Mouse (Mus musculus): ENCODE measurements at regions not wholly inside any gene's neighbourhood (a gene's known extent, or its start where the extent isn't known, plus 50 kb on each side); places are given as distances from the start of the nearest gene placed in this dataset.
"Not testable (repeated sequence)": the region's sequence is repeated elsewhere in the genome, so short reads cannot be mapped to it uniquely, and the experiment has no call there.

DNA sequence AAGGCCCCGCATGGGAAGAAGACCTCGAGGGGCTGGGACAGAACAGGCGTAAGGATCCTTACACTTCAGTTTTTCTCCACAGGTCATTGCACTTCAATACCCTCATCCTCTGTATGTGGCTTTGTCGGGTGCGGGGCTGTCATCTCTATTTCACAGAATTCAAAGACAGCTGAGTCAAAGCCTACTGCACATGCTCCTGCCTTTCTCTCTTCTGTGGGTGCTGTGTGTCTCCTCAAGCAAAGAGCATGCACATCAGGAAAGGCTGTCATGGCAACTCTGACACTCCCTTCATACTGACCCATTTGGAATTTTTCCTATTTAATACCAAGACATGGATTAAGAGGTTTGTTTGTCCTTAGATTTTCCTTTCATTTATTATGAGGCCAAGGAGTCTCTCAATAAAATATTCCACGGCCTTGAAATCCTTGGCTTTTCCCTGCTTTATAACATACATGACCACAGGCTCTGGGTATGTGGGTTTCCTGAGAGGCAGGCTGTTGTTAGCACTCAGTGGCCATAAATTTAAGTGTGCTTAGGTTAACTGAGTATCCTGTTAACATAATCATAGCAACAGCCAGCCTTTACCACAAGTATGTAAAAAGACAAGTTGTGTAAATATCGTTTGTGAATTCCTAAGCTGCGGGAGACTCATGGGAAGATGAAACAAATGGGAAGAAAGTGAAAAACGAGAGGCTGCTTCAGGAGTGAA, 574.5 kb downstream of the Dcdc2c start:
- no peak for DNase-seq (ENCODE audit: low spot score in 2 of 2)

DNA sequence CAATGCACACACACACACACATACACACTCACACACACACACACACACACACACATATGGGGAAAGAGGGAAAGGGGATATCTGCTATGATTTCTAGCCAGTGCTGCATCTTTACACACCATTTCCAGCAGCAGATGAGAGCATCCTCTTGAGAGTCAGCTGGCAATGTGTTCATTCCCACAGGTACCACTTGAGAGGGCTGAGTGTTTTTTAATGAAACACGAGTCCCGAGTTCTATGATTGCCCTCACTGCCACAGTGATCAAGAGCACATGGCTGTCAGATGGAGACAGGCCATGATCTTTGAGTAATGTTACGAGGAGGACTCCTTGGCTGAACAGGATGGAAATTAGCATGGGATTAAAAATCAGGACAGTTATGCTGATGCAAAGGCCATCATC, 589.3 kb downstream of the Dcdc2c start:
- DNase-seq (ENCODE audit: low spot score in 2 of 2) = no peak

DNA sequence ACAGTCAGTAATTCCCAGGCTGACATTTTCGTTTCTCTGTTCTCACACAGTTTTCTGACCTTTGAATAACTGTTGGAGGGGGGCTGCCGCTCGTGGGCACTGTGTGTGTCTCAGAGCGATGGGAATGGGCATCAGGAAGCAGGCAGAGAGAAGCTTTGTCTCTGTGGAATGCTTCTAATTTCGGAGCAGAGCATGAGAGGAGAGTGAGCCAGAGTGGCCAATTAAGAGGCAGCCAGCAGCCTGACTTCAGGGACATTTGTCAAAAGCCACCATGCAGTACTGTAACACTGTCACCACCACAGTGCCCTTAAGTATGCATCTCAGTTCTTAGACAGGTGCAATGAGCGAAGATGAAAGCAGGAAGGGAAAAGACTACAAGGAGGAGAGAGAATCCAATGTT, 592.1 kb downstream of the Dcdc2c start:
- DNase-seq (ENCODE audit: low spot score in 2 of 2) = no peak

DNA sequence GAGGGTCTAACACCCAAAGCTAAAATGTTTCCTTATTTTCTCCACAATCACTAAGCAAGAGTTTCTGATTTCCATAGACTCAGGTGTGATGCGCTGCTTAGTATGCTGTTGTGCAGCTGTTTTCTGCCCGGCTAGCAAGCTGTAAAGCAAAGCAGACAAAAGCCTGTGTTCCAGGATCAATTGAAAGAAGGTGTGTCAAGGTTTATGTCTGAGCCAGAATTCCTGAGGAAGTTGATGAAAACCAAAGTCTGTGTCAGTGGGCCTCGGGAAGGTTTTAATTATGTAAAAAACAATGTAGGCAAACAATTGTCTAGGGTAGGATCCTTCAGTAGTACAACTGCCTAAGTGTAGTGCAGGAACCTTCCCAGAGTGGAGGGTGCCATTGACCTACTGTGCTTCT, 604.6 kb downstream of the Dcdc2c start:
- DNase-seq (ENCODE audit: low spot score in 2 of 2) = no peak

DNA sequence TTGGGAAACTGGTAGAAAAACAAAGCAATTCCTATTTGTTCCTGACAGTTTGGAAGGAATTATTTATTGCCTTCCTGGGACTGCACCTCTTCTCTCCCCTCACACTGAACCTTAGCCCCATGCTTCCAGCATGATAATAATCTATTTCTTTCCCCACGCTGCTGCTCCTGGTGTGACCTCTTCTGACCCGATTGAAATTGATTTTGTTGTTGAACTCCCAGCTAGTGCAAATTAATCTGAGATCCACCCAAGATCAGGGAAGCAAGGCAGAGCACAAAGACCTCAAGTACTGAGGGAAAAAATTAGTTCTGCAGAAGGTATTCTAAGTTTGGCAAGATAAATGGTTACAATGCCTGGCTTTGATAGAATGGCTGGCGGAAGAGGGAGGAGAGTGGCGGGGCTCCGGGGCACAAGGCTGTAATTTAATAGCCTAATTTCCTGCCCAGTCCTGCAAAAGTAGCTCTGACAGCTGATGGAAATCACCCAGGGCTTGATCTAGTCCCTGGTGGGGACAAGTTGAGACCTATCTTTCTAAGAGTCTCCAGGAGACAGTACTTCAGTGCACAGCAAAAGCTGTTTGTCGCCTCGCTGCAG, 604.6 kb upstream of the Sox11 start:
- DNase-seq (ENCODE audit: low spot score in 2 of 2) = no peak

DNA sequence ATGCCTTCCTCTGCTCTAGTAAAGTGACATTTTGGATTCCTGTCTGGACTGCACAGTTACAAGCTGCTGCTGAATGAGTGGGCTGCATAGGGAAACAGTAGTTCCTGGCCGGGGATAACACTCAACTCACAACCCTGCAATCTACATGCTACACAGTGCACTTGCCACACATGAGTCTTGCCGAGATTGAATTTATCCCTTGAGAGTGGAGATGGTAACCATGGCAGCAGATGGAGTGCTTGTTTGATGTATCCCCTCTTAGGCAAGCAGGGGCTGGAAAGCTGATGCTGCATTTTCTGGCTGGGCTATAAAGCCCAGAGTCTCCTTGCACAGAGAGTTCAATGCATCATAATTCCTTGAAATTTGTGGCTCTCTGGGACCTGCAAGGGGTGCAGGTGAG, 603.0 kb upstream of the Sox11 start:
- no peak for DNase-seq (ENCODE audit: low spot score in 2 of 2)

DNA sequence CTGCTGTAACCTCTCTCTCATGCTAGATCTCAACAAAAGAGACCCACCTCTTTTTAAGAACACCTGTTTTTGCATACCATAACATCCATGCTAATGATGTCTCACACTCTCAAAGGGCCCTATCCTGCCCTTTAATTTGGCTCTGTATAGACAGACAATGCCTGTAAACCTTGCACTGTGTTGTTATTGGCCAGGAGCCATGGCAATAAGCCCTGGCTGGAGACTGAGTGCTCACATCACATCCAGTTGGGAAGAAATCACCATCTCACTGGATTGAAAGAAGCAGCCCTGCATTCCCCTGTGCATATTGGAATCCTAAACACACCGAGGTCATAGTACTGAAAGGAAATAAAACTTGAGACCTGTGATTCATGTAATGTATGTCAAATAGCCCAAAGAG, 598.7 kb upstream of the Sox11 start:
- DNase-seq (ENCODE audit: low spot score in 2 of 2) = no peak

DNA sequence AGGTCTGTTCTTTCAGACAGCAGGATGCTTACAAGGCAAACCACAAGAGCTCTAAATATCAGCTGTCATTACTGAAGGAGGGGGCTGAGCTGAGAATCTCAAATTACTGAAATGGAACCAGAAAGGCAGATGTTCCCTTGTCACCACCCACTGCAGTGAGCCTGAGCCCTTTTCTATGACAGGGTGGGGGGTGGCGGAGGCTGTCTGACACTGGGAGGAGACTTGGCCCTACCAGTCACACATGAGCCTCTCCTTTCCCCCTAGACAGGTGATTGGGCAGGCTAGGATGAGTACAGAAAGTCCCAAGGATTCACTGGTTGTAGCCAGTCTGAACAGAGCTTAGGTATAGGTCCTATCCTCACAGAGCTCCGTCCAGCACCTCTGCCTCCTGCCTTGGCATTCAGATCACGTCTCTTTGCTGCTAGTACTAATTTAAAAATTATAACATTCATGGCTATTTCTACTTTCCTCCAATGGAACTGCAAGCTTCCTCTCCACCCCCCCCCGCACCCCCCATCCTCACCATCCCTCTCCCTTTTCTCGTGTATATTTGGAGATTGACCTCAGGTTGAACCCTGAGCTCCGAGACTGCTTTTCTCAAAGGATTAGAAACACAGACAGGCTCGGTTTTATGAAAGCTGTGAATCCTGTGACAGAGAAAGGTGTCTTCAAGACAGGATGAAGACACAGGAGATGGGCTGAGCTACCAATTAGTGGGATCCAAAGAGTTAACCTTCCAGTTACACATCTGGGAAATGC, 590.2 kb upstream of the Sox11 start:
- peak in 1 of 2 experiments; percentile 50 for DNase-seq (ENCODE audit: low spot score in 2 of 2)

DNA sequence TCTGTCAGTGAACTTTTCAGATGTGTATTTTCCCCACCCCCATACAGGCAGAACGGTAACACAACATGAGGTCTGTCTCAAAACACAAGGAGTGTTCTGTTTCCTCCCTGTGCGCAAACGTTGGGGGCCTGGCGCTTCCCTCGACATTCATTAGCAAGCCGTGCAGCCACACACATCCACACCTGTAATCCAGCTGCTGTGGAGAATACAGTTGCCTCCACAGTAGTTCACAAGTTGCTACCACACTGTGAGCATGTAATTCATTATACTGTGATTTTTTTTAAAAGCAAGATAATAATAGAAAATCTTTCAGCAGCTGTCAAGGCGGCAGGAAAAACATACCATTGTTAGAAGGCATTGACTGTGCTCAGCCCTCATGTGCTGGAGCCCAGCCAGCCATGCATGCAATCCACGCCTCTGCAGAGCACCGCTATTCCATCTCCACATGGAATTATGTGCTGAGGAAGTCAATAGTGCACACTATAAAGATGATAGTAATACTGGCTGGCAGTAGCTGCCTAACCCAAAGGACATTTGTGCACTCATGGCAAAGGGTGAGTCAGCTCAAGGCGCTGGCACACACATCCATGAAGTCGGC, 586.1 kb upstream of the Sox11 start:
- no peak for DNase-seq (ENCODE audit: low spot score in 2 of 2)

DNA sequence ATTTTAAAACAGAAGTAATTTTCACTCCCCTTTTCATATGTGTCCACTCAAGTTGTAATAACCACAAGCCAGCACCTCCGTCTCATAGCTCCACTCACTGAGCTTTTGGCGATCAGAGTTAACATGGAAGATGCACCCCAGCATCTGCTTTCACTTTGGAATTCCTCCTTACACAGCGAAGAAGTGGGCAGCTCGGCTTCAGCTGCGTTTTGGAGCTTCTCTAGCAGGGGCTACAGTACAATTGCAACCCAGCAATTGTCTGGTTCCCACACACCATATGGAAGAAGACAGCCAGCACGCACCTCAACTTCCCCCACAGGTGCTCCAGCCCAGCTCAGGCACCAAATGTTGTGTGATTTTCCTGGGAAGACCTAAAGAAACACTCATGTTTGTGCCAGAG, 584.4 kb upstream of the Sox11 start:
- DNase-seq (ENCODE audit: low spot score in 2 of 2) = peak in 1 of 2 experiments; percentile 13

DNA sequence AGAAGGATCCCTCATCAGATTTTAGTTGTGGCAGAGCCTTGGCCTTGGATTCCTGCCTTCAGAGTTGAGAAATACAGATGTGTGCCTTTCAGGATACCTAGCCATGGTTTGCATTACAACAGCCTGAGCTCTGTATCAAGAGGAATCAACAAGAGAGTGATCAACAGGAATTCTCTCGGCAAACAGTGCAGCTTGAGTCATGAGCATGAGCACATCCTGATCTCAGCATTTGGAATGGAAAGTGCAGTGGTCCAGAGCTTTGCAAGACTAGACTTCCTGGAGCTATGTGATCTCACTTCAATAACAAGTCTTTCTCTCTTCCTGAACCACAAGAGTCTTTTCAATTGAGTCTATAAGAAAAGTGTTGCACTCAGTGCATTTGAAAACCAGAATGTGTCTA, 578.2 kb upstream of the Sox11 start:
- no peak for DNase-seq (ENCODE audit: low spot score in 2 of 2)

DNA sequence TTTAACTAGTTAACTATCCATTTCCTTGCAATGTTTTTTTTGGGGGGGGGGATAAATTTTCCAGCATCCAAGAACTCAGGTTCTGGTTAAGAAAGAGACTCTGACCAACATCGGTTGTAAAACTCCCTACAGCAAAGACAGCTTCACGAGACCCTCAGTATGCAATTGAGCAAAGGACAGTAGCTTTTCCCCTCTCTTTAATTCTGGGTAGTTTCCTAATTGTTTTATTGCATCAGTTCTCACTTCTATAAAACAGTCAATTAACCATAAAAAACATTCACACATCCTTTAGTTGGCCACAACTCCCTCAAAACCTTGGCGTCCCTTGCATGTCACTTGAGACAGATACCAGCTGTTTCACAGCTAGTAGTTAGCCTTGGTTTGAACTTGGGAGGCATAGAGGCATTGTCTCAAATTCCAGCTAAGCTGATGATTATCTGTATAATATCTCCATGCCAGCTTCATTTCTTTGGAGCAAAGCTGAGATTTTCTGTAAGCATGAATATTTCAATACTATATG, 574.1 kb upstream of the Sox11 start:
- DNase-seq (ENCODE audit: low spot score in 2 of 2) = no peak

DNA sequence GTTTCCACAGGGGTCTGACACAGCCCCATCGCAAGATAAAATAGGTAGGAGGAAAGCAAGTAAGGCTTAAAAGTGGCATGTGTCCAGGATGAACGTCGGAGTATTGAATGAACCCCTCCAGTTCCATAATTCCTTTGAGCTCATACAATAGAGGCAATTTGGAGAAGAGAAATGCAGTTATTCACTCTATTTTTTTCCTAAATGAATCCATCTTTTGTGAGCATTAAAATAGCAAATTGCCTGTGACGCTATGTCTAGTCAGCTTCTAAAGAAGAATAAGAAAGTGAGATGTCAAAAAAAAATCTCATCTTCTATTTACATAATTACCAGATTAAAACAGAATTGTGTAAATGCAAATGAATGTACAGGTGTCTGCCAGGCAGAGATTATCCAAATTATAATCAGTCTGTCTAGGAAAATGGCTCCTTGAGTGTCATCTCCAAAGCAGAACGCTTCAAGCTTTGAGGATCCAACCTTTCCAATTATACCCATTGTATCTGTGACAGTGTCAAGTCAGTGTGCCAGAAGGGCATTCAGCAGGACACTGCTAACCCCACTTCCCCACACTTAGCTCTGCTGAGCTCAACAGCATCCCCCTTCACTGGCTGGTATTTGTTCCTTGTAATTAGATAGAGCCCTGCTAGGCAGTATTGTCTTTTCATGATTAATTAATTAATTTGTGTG, 567.2 kb upstream of the Sox11 start:
- no peak for DNase-seq (ENCODE audit: low spot score in 2 of 2)

DNA sequence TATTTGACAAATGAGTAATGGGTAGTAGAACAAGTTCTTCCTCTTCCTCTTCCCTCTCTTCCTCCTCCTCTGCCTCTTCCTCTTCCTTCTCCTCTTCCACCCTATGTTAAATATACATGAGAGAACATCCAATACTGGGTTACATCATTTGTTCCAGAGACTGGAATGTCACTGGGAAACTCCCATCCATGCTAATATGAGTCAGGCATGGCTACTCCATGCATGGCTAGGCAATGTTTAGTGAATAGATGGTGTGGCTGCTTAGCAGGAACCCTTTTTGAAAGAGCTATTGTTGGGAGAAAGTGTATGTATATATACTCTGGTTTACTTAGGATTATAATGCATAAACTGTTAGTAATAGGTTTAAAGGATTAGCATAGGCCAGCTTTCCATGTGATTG, 554.3 kb upstream of the Sox11 start:
- DNase-seq (ENCODE audit: low spot score in 2 of 2) = not testable (repeated sequence)

DNA sequence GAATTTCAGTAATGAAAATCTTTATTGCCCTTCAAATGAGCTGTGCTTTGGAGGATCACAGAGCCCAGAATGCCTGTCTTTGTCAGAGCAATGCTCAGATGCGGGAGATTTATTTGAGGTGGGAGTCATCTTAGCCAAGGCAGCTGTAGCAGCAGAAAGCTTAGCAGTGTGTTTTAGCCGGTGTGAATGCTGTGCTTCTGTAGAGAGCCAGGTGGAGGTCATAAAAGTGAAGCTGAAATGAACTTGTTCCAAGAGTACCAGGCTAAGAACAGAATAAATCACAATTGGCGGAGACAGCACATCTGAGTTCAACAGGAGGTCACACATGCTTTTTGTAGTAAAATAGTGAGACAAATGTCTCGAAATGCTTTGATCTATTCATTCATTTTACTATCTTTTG, 539.3 kb upstream of the Sox11 start:
- no peak for DNase-seq (ENCODE audit: low spot score in 2 of 2)

DNA sequence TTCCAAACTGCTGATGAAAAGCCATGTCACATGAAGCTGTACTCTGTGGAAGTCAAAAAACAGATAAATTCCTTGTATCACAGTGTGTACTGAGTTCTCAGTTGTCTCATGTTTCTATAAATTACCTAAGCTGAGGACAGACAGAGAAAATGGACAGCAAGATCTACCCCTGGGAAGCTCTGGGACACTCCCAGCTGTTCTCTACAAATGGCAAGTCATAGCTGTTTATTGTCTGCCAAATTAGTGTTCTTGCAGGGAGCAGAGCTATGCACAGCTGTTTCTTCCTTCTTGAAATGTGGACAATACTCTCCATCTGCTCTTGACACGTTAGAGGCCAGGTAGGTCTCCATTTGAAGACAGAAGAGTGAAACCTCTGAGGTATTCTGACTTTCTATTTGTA, 524.0 kb upstream of the Sox11 start:
- DNase-seq (ENCODE audit: low spot score in 2 of 2) = no peak

DNA sequence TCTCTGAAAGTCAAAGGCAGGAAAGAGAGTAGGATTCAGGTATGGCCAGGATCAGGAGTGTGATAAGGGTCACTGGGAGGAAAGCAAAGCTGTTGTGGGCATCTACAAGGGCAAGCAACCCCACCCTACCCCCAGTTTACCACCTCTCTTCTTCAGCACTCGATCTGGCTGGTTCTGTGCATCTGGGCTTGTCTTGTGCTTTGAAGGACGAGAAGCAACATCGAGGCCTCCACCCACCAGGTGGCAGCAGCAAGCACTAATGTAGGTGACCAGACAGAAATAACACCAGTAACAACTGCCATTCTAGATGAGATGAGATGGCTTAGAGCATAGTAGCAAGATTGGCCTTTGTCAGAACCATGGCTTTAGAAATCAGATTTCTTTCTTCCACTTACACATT, 507.2 kb upstream of the Sox11 start:
- no peak for DNase-seq (ENCODE audit: low spot score in 2 of 2)

DNA sequence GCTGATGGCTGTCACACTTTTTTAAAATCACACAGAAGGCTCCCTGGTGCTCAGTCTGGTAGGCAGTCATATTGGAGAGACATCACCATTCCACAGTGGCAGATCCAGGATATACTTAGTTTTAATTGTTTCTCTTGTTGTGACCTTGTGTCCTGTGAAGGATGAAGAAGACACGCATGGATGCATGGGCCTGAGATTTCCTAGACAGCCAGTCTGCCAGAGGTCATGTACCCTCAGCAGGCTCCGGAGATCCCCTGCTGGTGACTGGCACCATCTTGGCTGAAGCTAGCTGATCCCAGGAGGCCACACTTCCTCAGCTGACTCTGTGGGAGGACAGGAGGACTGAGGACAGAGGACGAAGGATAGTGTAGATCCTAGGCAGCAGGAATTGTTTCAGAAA, 506.7 kb upstream of the Sox11 start:
- DNase-seq (ENCODE audit: low spot score in 2 of 2) = no peak

DNA sequence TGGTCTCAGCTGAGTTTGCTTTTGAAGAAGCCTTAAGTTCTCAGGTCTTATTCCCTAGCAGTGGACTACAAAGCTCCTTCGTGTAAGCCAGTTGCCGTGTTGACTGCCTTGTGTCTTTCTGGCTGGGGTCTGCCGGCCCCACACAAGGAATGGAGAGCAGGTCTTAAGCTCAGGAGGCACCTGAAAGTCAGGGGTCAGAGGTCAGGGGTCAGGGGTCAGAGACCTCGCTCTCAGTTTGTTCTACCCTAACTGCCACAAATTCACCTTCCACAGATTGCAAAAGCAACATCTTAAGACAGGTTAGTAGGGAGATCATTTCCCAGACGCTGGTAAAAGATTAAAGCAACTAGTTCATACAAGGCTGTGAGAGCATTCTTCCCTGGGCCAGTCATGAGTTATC, 505.8 kb upstream of the Sox11 start:
- DNase-seq (ENCODE audit: low spot score in 2 of 2) = no peak

DNA sequence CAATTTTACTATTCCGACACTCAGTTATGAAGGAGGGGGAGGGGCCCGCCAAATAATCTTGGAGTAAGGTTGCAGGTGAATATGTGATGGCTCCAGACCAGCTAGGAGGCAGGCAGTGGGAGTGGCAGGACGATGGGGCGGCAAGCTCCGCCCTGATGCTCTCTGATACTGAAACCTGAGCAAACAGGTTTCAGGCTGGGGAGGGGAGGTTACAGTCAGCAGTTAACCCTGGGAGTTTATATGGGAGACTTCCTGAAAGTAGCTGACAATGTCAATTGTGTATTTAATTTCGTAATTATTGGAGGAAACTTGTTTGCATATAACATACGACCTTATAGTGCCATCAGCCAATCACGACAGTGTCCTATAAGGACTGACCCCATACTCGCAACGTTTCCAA, 505.0 kb upstream of the Sox11 start:
- no peak for DNase-seq (ENCODE audit: low spot score in 2 of 2)

DNA sequence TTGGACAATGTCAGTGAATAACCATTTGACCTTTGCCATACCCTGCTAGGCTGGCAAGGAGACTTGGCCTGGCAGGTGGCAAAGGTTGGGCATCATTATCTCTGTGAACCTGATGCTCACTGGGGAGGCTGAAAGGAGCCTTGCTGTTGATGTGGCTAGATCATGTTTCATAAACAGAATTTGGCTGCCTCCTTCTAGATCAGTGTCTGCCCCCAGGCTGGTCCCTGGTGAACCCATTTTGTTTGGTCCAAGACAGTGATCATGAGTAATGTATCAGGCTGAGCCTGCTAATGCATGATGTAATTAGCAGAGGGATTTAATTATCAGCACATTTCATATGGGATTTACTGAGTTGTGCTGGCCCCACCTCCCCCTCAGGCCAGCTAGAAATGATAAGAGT, 502.6 kb upstream of the Sox11 start:
- no peak for DNase-seq (ENCODE audit: low spot score in 2 of 2)

DNA sequence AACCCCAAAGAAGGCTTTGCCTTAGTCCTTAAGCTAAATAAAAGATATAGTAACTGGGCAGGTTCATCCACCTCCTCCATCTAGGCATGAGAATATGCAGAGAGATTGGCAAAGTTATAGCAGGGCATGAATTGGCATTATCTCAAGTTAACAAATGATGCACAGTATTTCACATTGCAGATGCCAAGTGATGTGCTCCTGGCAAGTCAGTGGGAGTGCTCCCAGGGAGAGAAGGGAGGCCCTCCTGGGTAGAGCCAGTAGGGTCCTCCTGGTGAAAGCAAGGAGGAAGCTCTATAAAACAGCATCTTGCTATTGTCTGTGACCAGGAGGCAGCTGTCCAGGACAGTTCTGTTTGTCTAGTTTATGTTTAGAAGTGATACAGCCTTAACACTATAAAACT, 496.6 kb upstream of the Sox11 start:
- DNase-seq (ENCODE audit: low spot score in 2 of 2) = no peak

Measured in left cerebral cortex, adult 8-10 months (tissue).